20 mouse cellular contexts compared by ENCODE assay signal in the genomic region with DNA sequence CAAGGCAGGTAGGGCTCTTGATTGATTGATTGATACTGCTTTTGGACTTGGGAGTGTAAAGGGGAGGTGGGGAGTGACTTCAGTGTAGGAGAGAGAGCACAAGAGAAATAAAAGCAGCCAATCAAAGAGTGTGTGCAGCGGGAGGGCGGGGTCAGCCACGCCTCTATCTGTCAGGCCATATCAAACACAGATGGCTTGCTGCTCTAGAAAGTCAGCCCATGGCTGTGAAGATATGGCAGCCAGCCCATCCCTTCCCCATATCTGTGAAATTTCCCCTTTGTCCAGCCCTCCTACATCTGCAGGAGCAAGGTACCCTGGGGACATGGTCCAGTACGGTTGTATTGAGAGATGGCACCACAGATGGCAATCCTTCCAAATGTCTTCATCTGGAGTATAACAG. TPM values are rescaled to one million over a fixed set of nuclear protein-coding genes. Genes with fewer than 3 reads are reported as not detected.
A peak's percentile ranks its signal among the peaks of the same experiment; 100 is the strongest.
DNase-seq lines count a peak whose midpoint lies in the region; ATAC-seq and TF ChIP-seq lines count a peak whose summit lies in the region.
"Had no signal": no experiment of that assay in that cellular context is flagged by ENCODE, and none has a peak within 500 bp of the region (broad histone marks: within the 10 kb centered on the region; RNA-seq: fewer than 3 reads in every experiment).

No protein-coding gene starts in this region.

- no peaks in the 10 kb centered on the region for H3K4me1 ChIP-seq in stomach, embryonic 15.5 days
- H3K4me1 ChIP-seq in stomach, postnatal 0 days (replicated peaks; ENCODE audit: control insufficient read depth, insufficient read depth) = no peaks in the 10 kb centered on the region
- H3K4me1 ChIP-seq in liver, embryonic 16.5 days (ENCODE audit: control insufficient read depth, low read depth, low read length) = peaks cover 9% of the 10 kb centered on the region
- H3K4me1 ChIP-seq: embryonic facial prominence, embryonic 13.5 days; forebrain, embryonic 12.5 days; hindbrain, embryonic 15.5 days had no signal

- DNase-seq in stomach, postnatal 0 days (ENCODE audit: low spot score) = no peak
- DNase-seq in urinary bladder, postnatal 10 days (ENCODE audit: low spot score) = no peak
- no peak for DNase-seq in adipocyte (ENCODE audit: low spot score)
- no peak for DNase-seq in layer of hippocampus, adult 8-10 months (ENCODE audit: low spot score in 2 of 2)
- DNase-seq: cerebellum, adult 2 months; kidney, adult 8-10 months; kidney, postnatal 4 days; layer of hippocampus, postnatal 36 days; lung, embryonic 14.5 days had no signal

- H3K27ac ChIP-seq in stomach, embryonic 15.5 days = no peak overlapping the region
- no peak overlapping the region for H3K27ac ChIP-seq in stomach, postnatal 0 days (replicated peaks)
- H3K27ac ChIP-seq in liver, embryonic 16.5 days (ENCODE audit: low read length) = no peak overlapping the region
- H3K27ac ChIP-seq: embryonic facial prominence, embryonic 13.5 days; forebrain, embryonic 12.5 days; hindbrain, embryonic 15.5 days had no signal

- peaks cover 6% of the 10 kb centered on the region for H3K36me3 ChIP-seq in stomach, embryonic 15.5 days
- H3K36me3 ChIP-seq in stomach, postnatal 0 days (ENCODE audit: control insufficient read depth, insufficient read depth, low read length) = peaks cover 4% of the 10 kb centered on the region; the same call in 1 of the 2 replicates
- H3K36me3 ChIP-seq in liver, embryonic 16.5 days (ENCODE audit: control insufficient read depth, insufficient read depth) = no peaks in the 10 kb centered on the region
- H3K36me3 ChIP-seq: forebrain, embryonic 12.5 days; hindbrain, embryonic 15.5 days had no signal

- TF ChIP-seq CTCF in stomach, postnatal 0 days (IDR thresholded peaks at IDR 0.05; ENCODE audit: low read depth) = no peak

- no peak overlapping the region for H3K4me2 ChIP-seq in stomach, embryonic 15.5 days
- no peak overlapping the region for H3K4me2 ChIP-seq in stomach, postnatal 0 days (replicated peaks; ENCODE audit: low read depth)
- peak overlapping the region; percentile 28 for H3K4me2 ChIP-seq in liver, embryonic 16.5 days (ENCODE audit: low read depth, low read length)
- H3K4me2 ChIP-seq: embryonic facial prominence, embryonic 13.5 days; forebrain, embryonic 12.5 days; hindbrain, embryonic 15.5 days; lung, embryonic 14.5 days had no signal

- H3K27me3 ChIP-seq in stomach, embryonic 15.5 days (replicated peaks) = no peaks in the 10 kb centered on the region
- H3K27me3 ChIP-seq in stomach, postnatal 0 days (ENCODE audit: control insufficient read depth, insufficient read depth, low read length) = no peaks in the 10 kb centered on the region
- no peaks in the 10 kb centered on the region for H3K27me3 ChIP-seq in liver, embryonic 16.5 days (ENCODE audit: control insufficient read depth, insufficient read depth, low read depth, low read length)
- H3K27me3 ChIP-seq: embryonic facial prominence, embryonic 13.5 days; forebrain, embryonic 12.5 days; hindbrain, embryonic 15.5 days; megakaryocyte, embryonic 14.5 days had no signal

- TF ChIP-seq EP300 in stomach, postnatal 0 days (optimal IDR thresholded peaks at IDR 0.05) = no peak

- H3K4me3 ChIP-seq in stomach, embryonic 15.5 days (replicated peaks) = no peak overlapping the region
- no peak overlapping the region for H3K4me3 ChIP-seq in stomach, postnatal 0 days (ENCODE audit: low read depth, low read length)
- no peak overlapping the region for H3K4me3 ChIP-seq in liver, embryonic 16.5 days (ENCODE audit: low read depth, low read length)
- H3K4me3 ChIP-seq: embryonic facial prominence, embryonic 13.5 days; forebrain, embryonic 12.5 days; hindbrain, embryonic 15.5 days; megakaryocyte, embryonic 14.5 days had no signal

- no peak overlapping the region for H3K9ac ChIP-seq in stomach, embryonic 15.5 days
- no peak overlapping the region for H3K9ac ChIP-seq in stomach, postnatal 0 days (ENCODE audit: low read length)
- H3K9ac ChIP-seq in liver, embryonic 16.5 days (ENCODE audit: low read depth, low read length) = no peak overlapping the region
- H3K9ac ChIP-seq: embryonic facial prominence, embryonic 13.5 days; forebrain, embryonic 12.5 days; hindbrain, embryonic 15.5 days; lung, embryonic 14.5 days had no signal

- H3K9me3 ChIP-seq in stomach, embryonic 15.5 days = no peaks in the 10 kb centered on the region
- H3K9me3 ChIP-seq in stomach, postnatal 0 days (ENCODE audit: control insufficient read depth, low read length) = no peaks in the 10 kb centered on the region
- no peaks in the 10 kb centered on the region for H3K9me3 ChIP-seq in liver, embryonic 16.5 days (replicated peaks; ENCODE audit: control insufficient read depth, low read length)
- H3K9me3 ChIP-seq: embryonic facial prominence, embryonic 13.5 days; forebrain, embryonic 12.5 days; hindbrain, embryonic 15.5 days; megakaryocyte, embryonic 14.5 days had no signal

- WGBS in stomach, embryonic 15.5 days = 86% methylated on average over 4 of the region's 4 CpGs
- 86% methylated on average over 4 of the region's 4 CpGs for WGBS in stomach, postnatal 0 days
- WGBS in liver, embryonic 16.5 days (ENCODE audit: insufficient replicate concordance) = 37% methylated on average over 4 of the region's 4 CpGs

- peak; percentile 43; the same call in 1 of the 2 replicates for ATAC-seq in stomach, embryonic 15.5 days (ENCODE audit: insufficient read depth, low FRiP score, low read depth)
- no peak for ATAC-seq in stomach, postnatal 0 days (ENCODE audit: low FRiP score, low TSS enrichment)
- ATAC-seq in erythroblast, adult 5-6 weeks (replicated peaks; ENCODE audit: low FRiP score, poor library complexity, severe bottlenecking) = peak; percentile 88
- ATAC-seq in liver, embryonic 16.5 days (ENCODE audit: low read depth) = peak; percentile 93
- ATAC-seq: CD4-positive, CD25-positive, alpha-beta regulatory T cell, adult 4 months had no signal

RNA-seq across cellular contexts. Expression of a gene that starts 16.2 kb away (rescaled TPM):
- polyA plus RNA-seq in stomach, embryonic 15.5 days (2015; fragmentation: Nextera tagmentation; extraction: Ambion mirVana) = 64.5 and 66.3 TPM in 2 replicates
- polyA plus RNA-seq in stomach, postnatal 0 days (2015; fragmentation: Nextera tagmentation; extraction: Ambion mirVana) = 454 and 488 TPM in 2 replicates
- total RNA-seq in erythroblast, adult 5-6 weeks (2015; ENCODE audit: low replicate concordance) = 14.6 and 25.0 TPM in 2 replicates
- 6.0 and 8.3 TPM in 2 replicates for total RNA-seq in erythroblast, adult 5-6 weeks (2017; ENCODE audit: low replicate concordance)
- 12.2 and 13.3 TPM in 2 replicates for polyA plus RNA-seq in liver, embryonic 16.5 days (2015; fragmentation: Nextera tagmentation; extraction: Ambion mirVana)
- 1 to 10 TPM; 1.6 to 3.4 (median 3.1) TPM for total RNA-seq in layer of hippocampus, adult 8-10 months (2022)

RNA-seq across cellular contexts. Expression of a gene that starts 24.2 kb away (rescaled TPM):
- 11.4 and 13.0 TPM in 2 replicates for polyA plus RNA-seq in stomach, embryonic 15.5 days (2015; fragmentation: Nextera tagmentation; extraction: Ambion mirVana)
- 13.4 and 13.7 TPM in 2 replicates for polyA plus RNA-seq in stomach, postnatal 0 days (2015; fragmentation: Nextera tagmentation; extraction: Ambion mirVana)
- total RNA-seq in erythroblast, adult 5-6 weeks (2015; ENCODE audit: low replicate concordance) = 2.9 and 3.1 TPM in 2 replicates
- 3.3 and 4.2 TPM in 2 replicates for total RNA-seq in erythroblast, adult 5-6 weeks (2017; ENCODE audit: low replicate concordance)
- 3.9 and 5.5 TPM in 2 replicates for polyA plus RNA-seq in liver, embryonic 16.5 days (2015; fragmentation: Nextera tagmentation; extraction: Ambion mirVana)
- 1 to 10 TPM; 5.5 to 8.9 (median 6.1) TPM for total RNA-seq in layer of hippocampus, adult 8-10 months (2022)

RNA-seq across cellular contexts. Expression of a gene that starts 27.2 kb away (rescaled TPM):
- 0.49 and 0.62 TPM in 2 replicates for polyA plus RNA-seq in stomach, embryonic 15.5 days (2015; fragmentation: Nextera tagmentation; extraction: Ambion mirVana)
- polyA plus RNA-seq in stomach, postnatal 0 days (2015; fragmentation: Nextera tagmentation; extraction: Ambion mirVana) = 0.11 and 0.13 TPM in 2 replicates
- not detected in 2 replicates for total RNA-seq in erythroblast, adult 5-6 weeks (2015; ENCODE audit: low replicate concordance)
- total RNA-seq in erythroblast, adult 5-6 weeks (2017; ENCODE audit: low replicate concordance) = not detected in 2 replicates
- 0.04 and 0.05 TPM in 2 replicates for polyA plus RNA-seq in liver, embryonic 16.5 days (2015; fragmentation: Nextera tagmentation; extraction: Ambion mirVana)
- total RNA-seq in layer of hippocampus, adult 8-10 months (2022) = 10 to 100 TPM; 56.0 to 63.3 (median 58.3) TPM
- polyA plus RNA-seq: CD4-positive, CD25-positive, alpha-beta regulatory T cell, adult 4 months; heart, embryonic 16.5 days had no signal

RNA-seq across cellular contexts. Expression of a gene that starts 32.3 kb away (rescaled TPM):
- 15.2 and 21.9 TPM in 2 replicates for polyA plus RNA-seq in stomach, embryonic 15.5 days (2015; fragmentation: Nextera tagmentation; extraction: Ambion mirVana)
- 18.5 and 21.6 TPM in 2 replicates for polyA plus RNA-seq in stomach, postnatal 0 days (2015; fragmentation: Nextera tagmentation; extraction: Ambion mirVana)
- not detected in 2 replicates for total RNA-seq in erythroblast, adult 5-6 weeks (2015; ENCODE audit: low replicate concordance)
- total RNA-seq in erythroblast, adult 5-6 weeks (2017; ENCODE audit: low replicate concordance) = not detected in 2 replicates
- polyA plus RNA-seq in liver, embryonic 16.5 days (2015; fragmentation: Nextera tagmentation; extraction: Ambion mirVana) = 4.2 and 6.3 TPM in 2 replicates
- 1 to 10 TPM in 3 of 4 experiments, not detected in 1; 1.3 to 2.6 (median 1.5) TPM for total RNA-seq in layer of hippocampus, adult 8-10 months (2022)
- total RNA-seq: neutrophil, adult 5-6 weeks had no signal
- polyA plus RNA-seq: CD4-positive, CD25-positive, alpha-beta regulatory T cell, adult 4 months; cerebellum, adult 2 months; gonadal fat pad, adult 2 months had no signal

RNA-seq across cellular contexts. Expression of a gene that starts 58.1 kb away (rescaled TPM):
- 29.1 and 31.8 TPM in 2 replicates for polyA plus RNA-seq in stomach, embryonic 15.5 days (2015; fragmentation: Nextera tagmentation; extraction: Ambion mirVana)
- polyA plus RNA-seq in stomach, postnatal 0 days (2015; fragmentation: Nextera tagmentation; extraction: Ambion mirVana) = 13.4 and 13.6 TPM in 2 replicates
- total RNA-seq in erythroblast, adult 5-6 weeks (2015; ENCODE audit: low replicate concordance) = 21.9 and 26.1 TPM in 2 replicates
- total RNA-seq in erythroblast, adult 5-6 weeks (2017; ENCODE audit: low replicate concordance) = 19.1 and 27.2 TPM in 2 replicates
- 12.7 and 14.0 TPM in 2 replicates for polyA plus RNA-seq in liver, embryonic 16.5 days (2015; fragmentation: Nextera tagmentation; extraction: Ambion mirVana)
- 100 to 1,000 TPM; 118 to 183 (median 129) TPM for total RNA-seq in layer of hippocampus, adult 8-10 months (2022)
